Mouse (Mus musculus) NIH3T3 (cell line): Measurements from ENCODE around the gene Nudt13.
A peak's percentile ranks its signal among the peaks of the same experiment; 100 is the strongest.
"Not testable (repeated sequence)": the region's sequence is repeated elsewhere in the genome, so short reads cannot be mapped to it uniquely, and the experiment has no call there.

Experiments used
- DNase-seq: peaks from one replicate; pipeline ENCODE4 v3.0.0-alpha.2; 2012; ENCODE audit warnings: low read depth

Gene Nudt13

GRCm38 (mm10) chr14:20294117-20294892 is at the start of gene Nudt13:
Nudt13 (plus strand) TSS chr14:20294697.
- peak; percentile 92 for DNase-seq

- DNase-seq = no peak
These were observed 49.2 kb upstream of the Nudt13 start for GRCm38 (mm10) chr14:20245318-20245717.

GRCm38 (mm10) chr14:20245861-20246260 is 48.6 kb upstream of the Nudt13 start:
- no peak for DNase-seq

GRCm38 (mm10) chr14:20246811-20247266 is 47.7 kb upstream of the Nudt13 start:
- peak; percentile 89 for DNase-seq

- no peak for DNase-seq
These were observed 46.5 kb upstream of the Nudt13 start for GRCm38 (mm10) chr14:20248001-20248400.

GRCm38 (mm10) chr14:20250237-20251171 is 44.0 kb upstream of the Nudt13 start:
- DNase-seq = peak; percentile 62

GRCm38 (mm10) chr14:20258185-20259113 is 36.0 kb upstream of the Nudt13 start:
- peak; percentile 83 for DNase-seq

GRCm38 (mm10) chr14:20262346-20262745 is 32.2 kb upstream of the Nudt13 start:
- no peak for DNase-seq

GRCm38 (mm10) chr14:20268421-20268820 is 26.1 kb upstream of the Nudt13 start:
- DNase-seq = no peak

- no peak for DNase-seq
These were observed 25.3 kb upstream of the Nudt13 start, which contains the start of gene Kcnk16 for GRCm38 (mm10) chr14:20269082-20269809. Kcnk16 (minus strand) TSS chr14:20269199.

- DNase-seq = no peak
These were observed 3.1 kb upstream of the Nudt13 start for GRCm38 (mm10) chr14:20291391-20291790.

GRCm38 (mm10) chr14:20294947-20295346 is 450 bp downstream of the Nudt13 start:
- no peak for DNase-seq

- peak; percentile 30 for DNase-seq
These were observed 3.1 kb downstream of the Nudt13 start for GRCm38 (mm10) chr14:20297616-20298015.

- DNase-seq = peak; percentile 90
These were observed 3.6 kb downstream of the Nudt13 start for GRCm38 (mm10) chr14:20298131-20298530.

- DNase-seq = not testable (repeated sequence)
These were observed 10.6 kb downstream of the Nudt13 start for GRCm38 (mm10) chr14:20305085-20305484.

- no peak for DNase-seq
These were observed 20.6 kb downstream of the Nudt13 start for GRCm38 (mm10) chr14:20315137-20315536.

- peak; percentile 47 for DNase-seq
These were observed 24.9 kb downstream of the Nudt13 start for GRCm38 (mm10) chr14:20319420-20319819.

- DNase-seq = no peak
These were observed 29.7 kb downstream of the Nudt13 start for GRCm38 (mm10) chr14:20324196-20324595.

- no peak for DNase-seq
These were observed 34.0 kb downstream of the Nudt13 start for GRCm38 (mm10) chr14:20328474-20328873.

GRCm38 (mm10) chr14:20331316-20331715 is 36.8 kb downstream of the Nudt13 start:
- DNase-seq = no peak

- DNase-seq = peak; percentile 5
These were observed 44.9 kb downstream of the Nudt13 start for GRCm38 (mm10) chr14:20339415-20339814.
